Mouse (Mus musculus) heart, embryonic 11.5 days (tissue): Measurements from ENCODE around the gene Fam83d. TPM values are rescaled to one million over a fixed set of nuclear protein-coding genes. Genes with fewer than 3 reads are reported as not detected.
A peak's percentile ranks its signal among the peaks of the same experiment; 100 is the strongest.

Experiments used
- ATAC-seq: fragments of 200-750 bp; cut with Nextera tagmentation; replicated peaks from 2 replicates; pipeline ENCODE4 v1.8.0; 2017; ENCODE audit warnings: moderate library complexity; ENCODE audit not compliant: insufficient number of reproducible peaks, low FRiP score, low TSS enrichment
- H3K27ac ChIP-seq: fragments of 300-500 bp; sonication (generic); 2 replicates; pipeline ENCODE4 v1.5.1; 2014; ENCODE audit warnings: mild to moderate bottlenecking, low read depth, low read length
- H3K27me3 ChIP-seq: fragments of 300-500 bp; sonication (generic); 2 replicates; pipeline ENCODE4 v1.6.1; 2014; ENCODE audit warnings: mild to moderate bottlenecking, low read length, mixed read lengths; ENCODE audit not compliant: control insufficient read depth, insufficient read depth
- H3K36me3 ChIP-seq: fragments of 300-500 bp; sonication (generic); 2 replicates; pipeline ENCODE4 v1.6.1; 2014; ENCODE audit warnings: mild to moderate bottlenecking, low read length, moderate library complexity, mixed read lengths; ENCODE audit not compliant: control insufficient read depth, insufficient read depth
- H3K4me1 ChIP-seq: fragments of 300-500 bp; sonication (generic); 2 replicates; pipeline ENCODE4 v1.6.1; 2014; ENCODE audit warnings: low read length; ENCODE audit not compliant: control insufficient read depth, insufficient read depth
- H3K4me2 ChIP-seq: fragments of 300-500 bp; sonication (generic); 2 replicates; pipeline ENCODE4 v1.6.1; 2014; ENCODE audit warnings: mild to moderate bottlenecking, moderate library complexity
- H3K4me3 ChIP-seq: fragments of 300-500 bp; sonication (generic); 2 replicates; pipeline ENCODE4 v1.5.1; 2014; ENCODE audit warnings: low read depth, low read length
- H3K9ac ChIP-seq: fragments of 300-500 bp; sonication (generic); 2 replicates; pipeline ENCODE4 v1.6.1; 2014; ENCODE audit warnings: mild to moderate bottlenecking, low read depth, low read length, moderate library complexity
- H3K9me3 ChIP-seq: fragments of 300-500 bp; sonication (generic); replicated peaks from 2 replicates; pipeline ENCODE4 v1.6.1; 2016; ENCODE audit warnings: low read length; ENCODE audit not compliant: control insufficient read depth
- WGBS: fragments of 180-500 bp; shearing (Covaris S2); extraction: QIAGEN DNeasy Blood & Tissue Kit; methylation state at CpG from one replicate; pipeline ENCODE4 v1.1.7; 2014; ENCODE audit not compliant: insufficient replicate concordance; 5-methylcytosine and 5-hydroxymethylcytosine counted together
- polyA plus RNA-seq: library from polyadenylated mRNA; unstranded; fragments of >200 nt; fragmentation: Nextera tagmentation; extraction: Ambion mirVana; gene quantifications from 2 replicates; pipeline ENCODE4 v1.2.1, GENCODE M21; 2014

Fam83d gene
- polyA plus RNA-seq, 1 experiment from 2014 or later, result 50.1 TPM

- Histone ChIP-seq H3K36me3 (peaks cover 15% of the 10 kb centered on the region), H3K9ac (no peak overlapping the region), H3K4me2 (no peak overlapping the region), H3K4me3 (no peak overlapping the region), H3K9me3 (peaks cover 2% of the 10 kb centered on the region; the same call in 1 of the 2 replicates), H3K27ac (no peak overlapping the region), H3K27me3 (no peaks in the 10 kb centered on the region), H3K4me1 (no peaks in the 10 kb centered on the region)
- WGBS, result 87% methylated on average over 8 of the region's 8 CpGs
- no peak for ATAC-seq
Measured at GRCm38 (mm10) chr2:158803575-158803974, 35.7 kb downstream of the Fam83d start.

GRCm38 (mm10) chr2:158815686-158816085, 47.8 kb downstream of the Fam83d start:
- Histone ChIP-seq H3K27me3 (no peaks in the 10 kb centered on the region), H3K4me3 (no peak overlapping the region), H3K36me3 (peaks cover 15% of the 10 kb centered on the region), H3K9me3 (no peaks in the 10 kb centered on the region), H3K4me2 (no peak overlapping the region), H3K9ac (no peak overlapping the region), H3K27ac (no peak overlapping the region), H3K4me1 (no peaks in the 10 kb centered on the region)
- no peak for ATAC-seq

- Histone ChIP-seq H3K27ac (no peak overlapping the region), H3K36me3 (peaks cover 15% of the 10 kb centered on the region), H3K9ac (no peak overlapping the region), H3K4me2 (no peak overlapping the region), H3K9me3 (no peaks in the 10 kb centered on the region), H3K27me3 (no peaks in the 10 kb centered on the region), H3K4me3 (no peak overlapping the region), H3K4me1 (no peaks in the 10 kb centered on the region)
- WGBS, result 80% methylated on average over 4 of the region's 4 CpGs
- no peak for ATAC-seq
Measured at GRCm38 (mm10) chr2:158816239-158816638, 48.3 kb downstream of the Fam83d start.

GRCm38 (mm10) chr2:158817708-158818107, 49.8 kb downstream of the Fam83d start:
- WGBS, result 80% methylated on average over 8 of the region's 8 CpGs
- H3K36me3 ChIP-seq, result peaks cover 15% of the 10 kb centered on the region

GRCm38 (mm10) chr2:158828124-158828523, 60.2 kb downstream of the Fam83d start:
- H3K4me1 ChIP-seq, result no peaks in the 10 kb centered on the region
- 88% methylated on average over 2 of the region's 2 CpGs for WGBS

More at GRCm38 (mm10) chr2:158817708-158818107, 49.8 kb downstream of the Fam83d start:
- H3K4me1 ChIP-seq, result no peaks in the 10 kb centered on the region
- H3K9me3 ChIP-seq, result no peaks in the 10 kb centered on the region
- H3K27me3 ChIP-seq, result no peaks in the 10 kb centered on the region
- no peak overlapping the region for H3K4me3 ChIP-seq
- no peak overlapping the region for H3K27ac ChIP-seq
- H3K4me2 ChIP-seq, result no peak overlapping the region
- ATAC-seq, result no peak
- H3K9ac ChIP-seq, result no peak overlapping the region

GRCm38 (mm10) chr2:158829746-158830145, 61.9 kb downstream of the Fam83d start:
- Histone ChIP-seq H3K9me3 (no peaks in the 10 kb centered on the region), H3K36me3 (peaks cover 21% of the 10 kb centered on the region), H3K4me3 (no peak overlapping the region), H3K27me3 (no peaks in the 10 kb centered on the region), H3K27ac (no peak overlapping the region), H3K4me2 (no peak overlapping the region), H3K4me1 (no peaks in the 10 kb centered on the region), H3K9ac (no peak overlapping the region)
- WGBS, result 80% methylated on average over 6 of the region's 6 CpGs
- no peak for ATAC-seq

More at GRCm38 (mm10) chr2:158828124-158828523, 60.2 kb downstream of the Fam83d start:
- H3K27me3 ChIP-seq, result no peaks in the 10 kb centered on the region
- H3K27ac ChIP-seq, result no peak overlapping the region
- no peak for ATAC-seq
- H3K36me3 ChIP-seq, result peaks cover 21% of the 10 kb centered on the region
- no peak overlapping the region for H3K4me2 ChIP-seq
- H3K9me3 ChIP-seq, result no peaks in the 10 kb centered on the region
- no peak overlapping the region for H3K9ac ChIP-seq
- H3K4me3 ChIP-seq, result no peak overlapping the region

GRCm38 (mm10) chr2:158833221-158833620, 65.3 kb downstream of the Fam83d start:
- no peaks in the 10 kb centered on the region for H3K27me3 ChIP-seq
- H3K9ac ChIP-seq, result no peak overlapping the region
- H3K36me3 ChIP-seq, result peaks cover 34% of the 10 kb centered on the region
- no peaks in the 10 kb centered on the region for H3K9me3 ChIP-seq
- H3K4me3 ChIP-seq, result no peak overlapping the region
- no peak; the same call in 1 of the 2 replicates for ATAC-seq
- 0 out of 2 replicates have a peak overlapping the region, but pooled peaks have one; percentile 15 for H3K27ac ChIP-seq
- no peak overlapping the region for H3K4me2 ChIP-seq
- no peaks in the 10 kb centered on the region for H3K4me1 ChIP-seq
- 65% methylated on average over 5 of the region's 5 CpGs for WGBS

- Histone ChIP-seq H3K9me3 (no peaks in the 10 kb centered on the region), H3K27ac (no peak overlapping the region), H3K36me3 (peaks cover 31% of the 10 kb centered on the region), H3K27me3 (no peaks in the 10 kb centered on the region), H3K4me1 (no peaks in the 10 kb centered on the region), H3K9ac (no peak overlapping the region), H3K4me3 (no peak overlapping the region), H3K4me2 (no peak overlapping the region)
- no peak; the same call in 1 of the 2 replicates for ATAC-seq
- WGBS, result 68% methylated on average over 2 of the region's 2 CpGs
Measured at GRCm38 (mm10) chr2:158833645-158834044, 65.8 kb downstream of the Fam83d start.
